Mouse (Mus musculus) ES-E14 (cell line): Measurements from ENCODE around the gene Vps8. TPM values are rescaled to one million over a fixed set of nuclear protein-coding genes. Genes with fewer than 3 reads are reported as not detected.
"Not testable (repeated sequence)": the region's sequence is repeated elsewhere in the genome, so short reads cannot be mapped to it uniquely, and the experiment has no call there.

Experiments used
- DNase-seq: peaks from one replicate; pipeline ENCODE4 v3.0.0-alpha.2; 2013; ENCODE audit warnings: low read depth, low spot score
- H3K27ac ChIP-seq: 2 replicates; pipeline ENCODE4 v1.5.1; 2012; ENCODE audit warnings: low read depth, mild to moderate bottlenecking, low read length, moderate library complexity, mixed read lengths; ENCODE audit not compliant: poor library complexity, insufficient read depth, severe bottlenecking
- H3K36me3 ChIP-seq: 2 replicates; pipeline ENCODE4 v1.6.1; 2012; ENCODE audit warnings: mild to moderate bottlenecking, low read length, moderate library complexity, mixed read lengths; ENCODE audit not compliant: control insufficient read depth, poor library complexity, insufficient read depth, severe bottlenecking
- H3K4me1 ChIP-seq, 2 experiments: fragments of 150-350 bp in 1 of 2; sonication (generic) in 1 of 2; 2 replicates each; pipeline ENCODE4 v1.6.1; 2012; ENCODE audit warnings: low read length in 2 of 2, mild to moderate bottlenecking in 1 of 2, mixed read lengths in 1 of 2; ENCODE audit not compliant: control insufficient read depth in 2 of 2, insufficient read depth in 2 of 2, poor library complexity in 1 of 2
- H3K4me3 ChIP-seq, 2 experiments: fragments of 150-350 bp in 1 of 2; sonication (generic) in 1 of 2; 2 replicates each; pipeline ENCODE4 v1.5.1; 2012; ENCODE audit warnings: low read length in 2 of 2, low read depth in 1 of 2, mild to moderate bottlenecking in 1 of 2, mixed read lengths in 1 of 2; ENCODE audit not compliant: insufficient read depth in 1 of 2, poor library complexity in 1 of 2, severe bottlenecking in 1 of 2
- H3K9ac ChIP-seq: 2 replicates; pipeline ENCODE4 v1.6.1; 2012; ENCODE audit warnings: low read depth, mild to moderate bottlenecking, low read length, mixed read lengths; ENCODE audit not compliant: poor library complexity, insufficient read depth, severe bottlenecking
- H3K9me3 ChIP-seq: fragments of 150-350 bp; sonication (generic); 2 replicates; pipeline ENCODE4 v1.6.1; 2012; ENCODE audit warnings: low read depth, mild to moderate bottlenecking, low read length; ENCODE audit not compliant: control insufficient read depth, insufficient read depth
- CHD2 ChIP-seq: IDR thresholded peaks from 2 replicates; pipeline ENCODE4 v1.6.1; 2014; ENCODE audit warnings: mild to moderate bottlenecking, low read depth, low read length, inconsistent platforms
- HCFC1 ChIP-seq: IDR thresholded peaks from 2 replicates; pipeline ENCODE4 v1.6.1; 2012; ENCODE audit warnings: low read length, inconsistent platforms, borderline replicate concordance; ENCODE audit not compliant: insufficient read depth
- MAFK ChIP-seq: IDR thresholded peaks from 2 replicates; pipeline ENCODE4 v1.6.1; 2014; ENCODE audit warnings: mild to moderate bottlenecking, low read depth, low read length, inconsistent platforms; ENCODE audit not compliant: insufficient read depth
- ZC3H11A ChIP-seq: IDR thresholded peaks from 2 replicates; pipeline ENCODE4 v1.6.1; 2012; ENCODE audit warnings: low read depth, mild to moderate bottlenecking, inconsistent platforms, low read length, borderline replicate concordance
- ZNF384 ChIP-seq: IDR thresholded peaks from 2 replicates; pipeline ENCODE4 v1.6.1; 2012; ENCODE audit warnings: low read depth, low read length, inconsistent platforms
- in situ Hi-C, 2 experiments: fragments of 600-800 bp; cut with MboI; formaldehyde crosslinking; loops; one replicate each; pipeline ENCODE4 v1.15.1; 2025; ENCODE audit warnings: low sequenced_read_pairs in 2 of 2, inconsistent platforms in 1 of 2; ENCODE audit not compliant: unreplicated experiment in 2 of 2
- total RNA-seq: library from RNA; depleted of rRNA; stranded (reverse); fragments of 300-350 nt; gene quantifications from 2 replicates; pipeline ENCODE4 v1.2.3, GENCODE M21; 2012

Gene Vps8
- total RNA-seq, 1 experiment = 12.5 TPM

DNA sequence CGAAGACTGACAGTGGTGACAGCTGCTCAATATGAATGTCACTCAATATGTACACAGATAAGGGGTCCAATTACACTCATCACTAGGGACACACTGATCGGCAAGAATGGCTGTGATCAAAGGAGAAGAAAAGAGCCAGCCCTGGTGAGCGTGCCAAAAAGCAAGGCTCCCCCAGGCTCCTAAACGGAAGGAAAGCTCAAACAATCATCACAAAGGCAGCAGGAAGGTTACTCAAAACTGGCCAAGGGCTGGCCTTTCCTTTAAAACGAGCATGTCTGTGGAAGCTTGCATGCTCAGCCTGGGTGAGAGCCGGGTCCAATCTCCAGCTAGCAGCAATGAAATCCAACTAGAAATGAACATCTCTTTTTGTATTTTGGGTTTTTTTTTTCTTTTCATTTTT, 232.4 kb downstream of the Vps8 start:
- no peak overlapping the region for H3K27ac ChIP-seq
- no peak overlapping the region for H3K9ac ChIP-seq
- no peaks in the 10 kb centered on the region for H3K4me1 ChIP-seq
- H3K9me3 ChIP-seq = no peaks in the 10 kb centered on the region
- no peak for DNase-seq
- no peaks in the 10 kb centered on the region for H3K36me3 ChIP-seq
- H3K4me3 ChIP-seq = no peak overlapping the region
- TF ChIP-seq ZNF384 = no peak
- no peak for TF ChIP-seq ZC3H11A
- no peak for TF ChIP-seq CHD2
- no peak for TF ChIP-seq HCFC1
- TF ChIP-seq MAFK = no peak
- in situ Hi-C loops = no loop called here

- no peak for TF ChIP-seq MAFK
- no peak for TF ChIP-seq HCFC1
- TF ChIP-seq ZC3H11A = no peak
- Histone ChIP-seq H3K9me3 (no peaks in the 10 kb centered on the region), H3K4me1 (no peaks in the 10 kb centered on the region), H3K27ac (no peak overlapping the region), H3K4me3 (no peak overlapping the region), H3K36me3 (no peaks in the 10 kb centered on the region), H3K9ac (no peak overlapping the region)
- DNase-seq = no peak
- in situ Hi-C loops = no loop called here
Observed at GRCm38 (mm10) chr16:21655961-21656360, 233.0 kb downstream of the Vps8 start.

DNA sequence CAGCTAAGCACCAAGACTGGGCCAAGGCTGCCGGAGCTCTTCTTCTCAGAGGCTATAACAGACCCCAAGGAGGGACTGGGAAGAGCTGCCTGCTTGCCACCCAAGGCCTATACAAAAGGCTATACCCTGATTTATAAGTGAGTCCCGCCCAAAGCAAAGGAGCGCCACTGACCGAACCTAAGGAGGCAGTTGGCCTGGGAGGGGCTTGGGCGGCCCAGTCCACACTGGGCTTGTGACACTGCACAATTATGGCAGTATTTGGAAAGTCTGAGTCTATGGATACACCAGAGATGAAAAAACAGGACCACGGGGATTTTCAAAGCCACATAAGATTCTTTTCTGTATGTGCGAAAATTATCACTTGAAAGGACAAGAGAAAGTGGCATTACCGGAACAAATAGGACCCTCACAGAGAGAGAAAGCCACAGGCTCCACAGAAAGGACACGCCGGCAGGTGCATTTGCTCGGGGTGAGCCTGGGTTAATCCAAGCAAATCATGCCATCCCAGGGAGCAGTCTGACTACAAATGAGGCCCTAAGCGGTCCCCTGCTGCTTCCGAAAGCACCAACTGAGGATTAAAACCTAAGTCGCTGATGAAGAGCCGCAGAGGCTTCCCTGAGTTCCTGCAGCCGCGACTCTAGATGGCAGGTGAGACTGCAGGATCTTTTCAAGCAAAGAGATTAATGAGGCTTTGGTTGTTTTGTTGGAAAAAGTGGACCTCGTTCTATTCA, 241.9 kb downstream of the Vps8 start:
- no peak for DNase-seq
- no peak overlapping the region for H3K9ac ChIP-seq
- no peak for TF ChIP-seq ZC3H11A
- TF ChIP-seq CHD2 = no peak
- TF ChIP-seq HCFC1 = no peak
- TF ChIP-seq ZNF384 = no peak
- no peak for TF ChIP-seq MAFK
- peaks cover 0 to 7% of the 10 kb centered on the region in 2 experiments; a peak in 2 of 4 replicates for H3K4me1 ChIP-seq
- no peak overlapping the region for H3K4me3 ChIP-seq
- no peaks in the 10 kb centered on the region for H3K9me3 ChIP-seq
- no peaks in the 10 kb centered on the region for H3K36me3 ChIP-seq
- H3K27ac ChIP-seq = no peak overlapping the region
- in situ Hi-C loops = no loop called here

GRCm38 (mm10) chr16:21665423-21665986, 242.6 kb downstream of the Vps8 start:
- TF ChIP-seq HCFC1 = no peak
- Histone ChIP-seq H3K36me3 (no peaks in the 10 kb centered on the region), H3K9me3 (no peaks in the 10 kb centered on the region), H3K9ac (no peak overlapping the region), H3K4me3 (no peak overlapping the region), H3K4me1 (peaks cover 0 to 7% of the 10 kb centered on the region in 2 experiments; a peak in 2 of 4 replicates), H3K27ac (no peak overlapping the region)
- in situ Hi-C loops = no loop called here
- DNase-seq = no peak

DNA sequence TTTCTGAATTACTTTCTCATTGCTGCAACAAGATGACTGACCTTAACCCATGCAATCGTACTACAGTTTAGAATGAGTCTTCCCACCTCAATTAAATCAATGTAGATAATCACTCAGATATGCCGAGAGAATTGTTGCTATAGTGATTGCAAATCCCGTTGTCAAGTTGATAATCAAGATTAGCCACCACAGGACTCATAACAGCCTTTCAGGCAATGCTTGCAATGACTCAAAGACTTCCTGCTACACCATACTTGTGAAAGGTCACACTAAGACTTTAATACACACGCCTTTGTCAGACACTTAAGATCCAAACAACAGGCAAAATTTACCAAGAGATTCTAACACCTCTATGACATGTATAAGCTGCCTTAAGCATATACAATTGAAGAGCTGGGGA, 249.0 kb downstream of the Vps8 start:
- no peak overlapping the region for H3K27ac ChIP-seq
- no peaks in the 10 kb centered on the region for H3K9me3 ChIP-seq
- H3K36me3 ChIP-seq = no peaks in the 10 kb centered on the region
- H3K4me3 ChIP-seq = no peak overlapping the region
- no peak overlapping the region for H3K9ac ChIP-seq
- in situ Hi-C loops = no loop called here
- no peaks in the 10 kb centered on the region for H3K4me1 ChIP-seq
- TF ChIP-seq MAFK (no peak), CHD2 (no peak), HCFC1 (no peak), ZNF384 (no peak), ZC3H11A (no peak)
- DNase-seq = no peak

DNA sequence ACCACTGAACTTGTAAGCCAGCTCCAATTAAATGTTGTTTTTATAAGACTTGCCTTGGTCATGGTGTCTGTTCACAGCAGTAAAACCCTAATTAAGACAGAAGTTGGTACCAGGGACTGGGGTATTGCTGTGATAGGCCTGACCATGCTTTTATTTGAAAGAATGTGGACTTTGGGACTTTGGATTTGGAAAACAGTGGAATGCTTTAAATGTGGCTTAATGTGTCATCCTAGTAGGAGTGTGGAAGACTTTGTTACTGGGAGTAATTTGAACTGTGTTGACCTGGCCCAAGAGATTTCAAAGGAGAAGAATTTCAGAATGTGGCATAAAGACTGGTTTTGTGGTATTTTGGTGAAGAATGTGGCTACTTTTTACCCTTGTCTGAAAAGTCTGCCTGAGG, 250.1 kb downstream of the Vps8 start:
- H3K4me3 ChIP-seq, H3K4me1 ChIP-seq, in situ Hi-C loops, H3K9ac ChIP-seq, H3K27ac ChIP-seq, H3K36me3 ChIP-seq, DNase-seq, H3K9me3 ChIP-seq: not testable (repeated sequence)

- H3K4me1 ChIP-seq, H3K36me3 ChIP-seq, H3K9me3 ChIP-seq, in situ Hi-C loops, H3K27ac ChIP-seq, DNase-seq, H3K9ac ChIP-seq, H3K4me3 ChIP-seq: not testable (repeated sequence)
Observed at GRCm38 (mm10) chr16:21673651-21674050, 250.7 kb downstream of the Vps8 start.
